Mouse (Mus musculus): ENCODE results near the gene Kirrel3.

Gene Kirrel3

GRCm38 (mm10) chr9:35055528-35056330 is 570.0 kb downstream of the Kirrel3 start:
- DNase-seq (ENCODE audit: low spot score in 2 of 2) = peak; percentile 15 to 54

- DNase-seq (ENCODE audit: low spot score in 2 of 2) = no peak
Measured at GRCm38 (mm10) chr9:35056611-35057010, 570.9 kb downstream of the Kirrel3 start.

DNA sequence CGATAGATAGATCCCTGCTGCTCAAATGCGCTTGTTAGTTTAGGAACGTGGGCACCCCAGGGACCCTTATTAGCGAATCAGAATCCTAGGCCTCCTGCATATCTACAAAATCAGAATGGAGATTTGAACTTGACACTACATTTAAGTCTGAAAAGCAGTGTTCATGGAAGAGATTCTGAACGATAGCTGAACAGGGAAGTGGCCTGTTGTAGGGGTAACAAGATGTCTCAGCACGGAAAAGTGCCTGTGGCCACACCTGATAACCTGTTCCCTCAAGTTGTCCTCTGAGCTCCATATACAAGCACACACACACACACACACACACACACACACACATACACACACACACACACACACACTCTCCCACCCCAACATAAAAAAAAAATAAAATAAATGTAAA is 571.9 kb downstream of the Kirrel3 start:
- peak in 1 of 2 experiments; percentile 26 for DNase-seq (ENCODE audit: low spot score in 2 of 2)

- DNase-seq (ENCODE audit: low spot score in 2 of 2) = peak; percentile 9 to 39
Measured at GRCm38 (mm10) chr9:35058186-35058585, 572.5 kb downstream of the Kirrel3 start.

GRCm38 (mm10) chr9:35058596-35059354 is 573.1 kb downstream of the Kirrel3 start:
- peak in 1 of 2 experiments; percentile 15 for DNase-seq (ENCODE audit: low spot score in 2 of 2)

DNA sequence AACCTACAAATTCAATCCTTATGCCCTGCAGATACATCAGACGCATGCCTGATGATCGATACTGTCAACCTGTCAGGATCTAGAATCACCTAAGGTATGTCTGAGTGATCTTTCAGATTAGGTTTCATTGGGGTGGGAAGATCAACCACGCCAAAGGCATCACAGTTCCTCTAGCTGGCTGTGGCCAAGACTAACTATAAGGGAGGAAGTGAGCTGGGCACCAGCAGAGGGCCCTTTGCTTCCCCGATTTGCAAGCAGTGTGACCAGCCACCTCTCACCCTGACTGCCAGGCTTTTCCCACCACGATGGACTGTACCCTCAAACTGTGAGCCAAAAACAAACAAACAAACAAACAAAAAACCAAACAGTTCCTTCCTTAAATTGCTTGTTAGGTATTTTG is 574.2 kb downstream of the Kirrel3 start:
- DNase-seq (ENCODE audit: low spot score in 2 of 2) = peak in 1 of 2 experiments; percentile 14

GRCm38 (mm10) chr9:35061446-35061845 is 575.8 kb downstream of the Kirrel3 start:
- DNase-seq (ENCODE audit: low spot score in 2 of 2) = peak; percentile 15 to 17
